Mouse (Mus musculus): ENCODE measurements around the gene Ttc7b. TPM values are rescaled to one million over a fixed set of nuclear protein-coding genes. Genes with fewer than 3 reads are reported as not detected.

Ttc7b gene
- polyA plus RNA-seq, 1 experiment from 2014 or later, result 3.5 TPM

DNA sequence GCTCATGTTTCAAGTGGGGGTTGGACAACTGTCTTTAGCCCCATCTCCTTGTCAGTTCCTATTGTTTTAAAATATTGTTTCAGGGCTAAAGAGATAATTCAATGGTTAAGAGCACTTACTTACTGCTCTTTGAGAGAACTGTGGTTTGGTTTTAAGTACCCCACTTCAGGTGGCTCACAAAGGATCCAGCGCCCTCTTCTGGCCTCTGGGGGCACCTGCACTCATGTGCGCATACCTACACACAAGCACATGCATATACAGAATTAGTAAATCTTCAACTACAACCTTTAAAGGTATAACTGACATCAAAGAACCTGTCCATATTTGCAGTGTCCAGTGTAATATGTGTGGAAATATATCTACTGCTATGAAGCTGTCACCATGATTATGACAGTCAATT lies 226.2 kb downstream of the Ttc7b start:
- H3K27me3 ChIP-seq (ENCODE audit: control insufficient read depth, insufficient read depth, low read length), result no peaks in the 10 kb centered on the region
- H3K4me1 ChIP-seq (ENCODE audit: control insufficient read depth, insufficient read depth, low read length), result peaks cover 24% of the 10 kb centered on the region
- no peak overlapping the region for H3K27ac ChIP-seq (ENCODE audit: low read length)
- ATAC-seq (ENCODE audit: insufficient read depth, low FRiP score), result no peak
- H3K36me3 ChIP-seq (ENCODE audit: control insufficient read depth, insufficient read depth, low read length), result no peaks in the 10 kb centered on the region
- no peak overlapping the region for H3K4me2 ChIP-seq (ENCODE audit: low read depth, low read length)
- WGBS, result 88% methylated on average over 2 of the region's 2 CpGs
- H3K9ac ChIP-seq (ENCODE audit: low read length), result no peak overlapping the region
- 0 out of 2 replicates have a peak, but pooled peaks cover 2% of the 10 kb centered on the region for H3K9me3 ChIP-seq (replicated peaks; ENCODE audit: control insufficient read depth, low read length)
- H3K4me3 ChIP-seq (replicated peaks; ENCODE audit: low read length), result no peak overlapping the region

DNA sequence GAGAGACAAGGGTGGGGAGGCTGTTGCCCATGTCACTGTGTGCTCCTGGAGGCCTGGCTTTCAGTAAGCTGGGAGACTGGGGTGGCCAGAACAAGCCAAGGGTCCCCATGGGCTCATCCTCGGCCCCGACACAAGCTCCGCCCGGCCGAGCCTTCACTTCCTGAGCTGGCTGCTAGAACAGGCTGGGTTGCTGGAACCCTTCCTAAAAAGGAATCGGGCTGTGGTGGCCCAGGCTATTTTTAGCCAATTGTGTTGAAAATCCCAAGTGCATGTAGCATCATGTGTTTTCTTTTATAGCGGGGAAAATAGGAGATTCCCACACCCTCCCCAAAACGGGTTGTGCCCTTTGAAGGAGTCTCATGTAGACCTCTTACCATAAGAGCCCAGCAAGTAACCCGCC lies 226.7 kb downstream of the Ttc7b start:
- Histone ChIP-seq H3K9ac (ENCODE audit: low read length) (no peak overlapping the region), H3K27ac (ENCODE audit: low read length) (no peak overlapping the region), H3K9me3 (replicated peaks; ENCODE audit: control insufficient read depth, low read length) (0 out of 2 replicates have a peak, but pooled peaks cover 2% of the 10 kb centered on the region), H3K4me2 (ENCODE audit: low read depth, low read length) (no peak overlapping the region), H3K27me3 (ENCODE audit: control insufficient read depth, insufficient read depth, low read length) (no peaks in the 10 kb centered on the region), H3K36me3 (ENCODE audit: control insufficient read depth, insufficient read depth, low read length) (no peaks in the 10 kb centered on the region), H3K4me1 (ENCODE audit: control insufficient read depth, insufficient read depth, low read length) (peaks cover 29% of the 10 kb centered on the region), H3K4me3 (replicated peaks; ENCODE audit: low read length) (no peak overlapping the region)
- ATAC-seq (ENCODE audit: insufficient read depth, low FRiP score), result no peak
- WGBS, result 62% methylated on average over 9 of the region's 9 CpGs

DNA sequence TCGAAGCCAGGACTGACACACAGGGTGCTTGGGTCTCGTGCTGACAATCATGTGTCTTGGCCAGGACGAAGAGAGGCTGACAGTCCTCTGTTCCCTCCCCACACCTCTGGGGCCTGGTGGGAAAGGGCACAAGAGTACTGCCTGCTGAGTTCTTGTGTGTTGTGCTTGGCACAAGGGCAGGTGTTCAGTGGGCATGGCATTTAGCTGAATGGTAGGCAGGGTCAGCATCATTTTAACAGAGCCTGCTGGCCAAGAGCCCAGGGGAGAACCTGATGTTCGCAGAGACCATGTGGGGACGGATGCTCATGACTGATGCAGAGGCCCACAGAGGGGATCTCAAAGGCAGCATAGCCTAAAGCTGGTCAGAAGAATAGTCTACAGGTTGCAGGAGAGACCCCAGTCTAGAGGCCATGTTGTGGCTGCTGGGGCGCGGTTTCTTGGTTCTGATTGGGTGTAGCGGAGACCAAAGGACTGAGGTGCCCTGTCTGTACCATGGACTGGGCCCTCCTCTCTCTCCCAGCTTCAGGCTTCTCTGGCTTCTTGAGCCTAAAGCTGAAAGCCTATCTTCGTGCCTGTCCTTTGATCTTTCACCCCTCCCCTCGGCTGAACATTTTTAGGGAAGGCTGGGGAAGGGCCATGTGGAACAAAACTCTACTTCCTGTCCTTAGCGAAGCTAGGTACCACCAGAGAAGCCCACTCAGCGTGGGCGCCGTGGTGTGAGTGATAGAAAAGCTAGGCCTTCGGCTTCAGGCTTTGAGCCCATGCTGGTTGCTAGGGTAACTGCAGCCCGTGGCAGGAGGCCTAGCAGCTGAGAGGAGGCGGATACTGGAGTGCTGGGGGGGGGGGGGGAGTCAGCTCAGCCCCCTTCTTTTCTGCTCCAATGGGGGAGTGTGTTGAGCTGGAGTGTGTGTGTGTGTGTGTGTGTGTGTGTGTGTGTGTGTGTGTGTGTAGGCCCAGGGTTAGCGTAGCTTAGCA lies 229.6 kb downstream of the Ttc7b start:
- WGBS, result 40% methylated on average over 18 of the region's 18 CpGs
- Histone ChIP-seq H3K9ac (ENCODE audit: low read length) (0 out of 2 replicates have a peak overlapping the region, but pooled peaks have one; percentile 19), H3K4me2 (ENCODE audit: low read depth, low read length) (no peak overlapping the region), H3K4me3 (replicated peaks; ENCODE audit: low read length) (no peak overlapping the region), H3K9me3 (replicated peaks; ENCODE audit: control insufficient read depth, low read length) (0 out of 2 replicates have a peak, but pooled peaks cover 5% of the 10 kb centered on the region), H3K36me3 (ENCODE audit: control insufficient read depth, insufficient read depth, low read length) (no peaks in the 10 kb centered on the region), H3K27ac (ENCODE audit: low read length) (peak overlapping the region; percentile 40), H3K27me3 (ENCODE audit: control insufficient read depth, insufficient read depth, low read length) (no peaks in the 10 kb centered on the region), H3K4me1 (ENCODE audit: control insufficient read depth, insufficient read depth, low read length) (peaks cover 38% of the 10 kb centered on the region)
- peak; percentile 56; the same call in 1 of the 2 replicates for ATAC-seq (ENCODE audit: insufficient read depth, low FRiP score)

DNA sequence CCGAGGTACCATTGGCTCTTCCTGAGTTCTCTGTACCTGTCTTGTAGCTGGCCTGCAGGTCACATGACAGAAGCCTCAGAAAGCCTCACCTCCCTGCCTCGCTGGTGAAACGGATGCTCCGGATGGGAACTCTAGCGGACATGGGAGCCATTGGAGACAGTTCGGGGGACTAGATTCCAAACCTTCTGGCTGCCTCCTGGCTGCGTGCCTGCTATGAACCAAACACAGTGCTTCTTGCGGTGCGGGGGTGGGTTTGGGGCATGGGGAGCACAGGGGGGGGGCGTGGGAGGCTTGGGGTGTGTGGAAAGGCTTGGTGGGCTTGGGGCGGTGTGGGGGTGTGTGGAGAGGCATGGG lies 230.5 kb downstream of the Ttc7b start:
- Histone ChIP-seq H3K4me2 (ENCODE audit: low read depth, low read length) (peak overlapping the region; percentile 33), H3K27ac (ENCODE audit: low read length) (peak overlapping the region; percentile 91), H3K27me3 (ENCODE audit: control insufficient read depth, insufficient read depth, low read length) (no peaks in the 10 kb centered on the region), H3K4me3 (replicated peaks; ENCODE audit: low read length) (no peak overlapping the region), H3K9me3 (replicated peaks; ENCODE audit: control insufficient read depth, low read length) (0 out of 2 replicates have a peak, but pooled peaks cover 5% of the 10 kb centered on the region), H3K4me1 (ENCODE audit: control insufficient read depth, insufficient read depth, low read length) (peaks cover 38% of the 10 kb centered on the region), H3K9ac (ENCODE audit: low read length) (peak overlapping the region; percentile 43; the same call in 1 of the 2 replicates), H3K36me3 (ENCODE audit: control insufficient read depth, insufficient read depth, low read length) (no peaks in the 10 kb centered on the region)
- 33% methylated on average over 11 of the region's 11 CpGs for WGBS
- no peak; the same call in 1 of the 2 replicates for ATAC-seq (ENCODE audit: insufficient read depth, low FRiP score)

DNA sequence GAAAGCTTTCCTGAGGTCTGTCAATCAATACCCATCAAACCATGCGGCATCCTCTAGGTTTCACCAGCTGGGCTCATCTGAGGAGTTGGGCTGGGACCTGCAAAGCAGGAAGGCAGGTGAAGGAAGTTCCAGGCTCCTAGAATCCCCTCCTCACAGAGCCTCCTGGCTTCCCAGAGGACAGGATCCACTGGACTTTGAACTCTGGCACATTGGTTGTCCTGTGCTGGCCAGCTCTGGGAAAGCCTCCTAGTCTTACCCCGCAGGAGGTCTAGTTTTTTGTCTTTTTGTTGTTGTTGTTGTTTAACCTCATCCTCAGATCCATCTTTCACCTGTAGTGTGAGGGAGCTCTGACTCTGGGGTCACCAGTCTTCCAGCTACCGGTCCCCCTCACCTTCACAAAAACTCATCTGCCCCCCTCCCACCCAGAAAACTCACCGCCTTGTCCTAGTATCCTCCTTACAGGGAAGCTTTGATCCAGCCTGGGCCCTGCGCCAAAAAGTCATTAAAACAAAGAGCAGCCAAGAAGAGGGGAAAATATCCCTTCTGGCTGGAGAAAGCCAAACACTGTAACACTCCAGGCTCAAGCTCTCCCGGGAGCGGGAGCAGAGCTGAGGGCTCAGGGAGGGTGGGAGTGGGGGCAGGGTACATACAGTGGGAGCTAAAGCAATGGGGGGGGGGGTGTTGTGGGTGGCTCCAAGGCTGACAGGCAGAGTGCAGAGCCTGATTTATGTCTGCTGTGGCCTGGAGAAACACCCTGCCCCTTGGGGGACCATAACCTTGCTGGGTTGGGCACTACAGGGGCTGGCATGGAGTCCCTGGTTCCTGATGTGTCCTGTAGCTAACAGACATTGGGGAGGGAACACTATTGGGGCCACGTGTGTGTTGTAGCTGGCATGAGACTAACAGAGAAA lies 231.1 kb downstream of the Ttc7b start:
- peak overlapping the region; percentile 33 for H3K4me2 ChIP-seq (ENCODE audit: low read depth, low read length)
- ATAC-seq (ENCODE audit: insufficient read depth, low FRiP score), result peak; percentile 80; the same call in 1 of the 2 replicates
- no peak overlapping the region for H3K4me3 ChIP-seq (replicated peaks; ENCODE audit: low read length)
- peak overlapping the region; percentile 91 for H3K27ac ChIP-seq (ENCODE audit: low read length)
- H3K27me3 ChIP-seq (ENCODE audit: control insufficient read depth, insufficient read depth, low read length), result no peaks in the 10 kb centered on the region
- WGBS, result 15% methylated on average over 8 of the region's 8 CpGs
- peak overlapping the region; percentile 43; the same call in 1 of the 2 replicates for H3K9ac ChIP-seq (ENCODE audit: low read length)
- H3K36me3 ChIP-seq (ENCODE audit: control insufficient read depth, insufficient read depth, low read length), result no peaks in the 10 kb centered on the region
- H3K9me3 ChIP-seq (replicated peaks; ENCODE audit: control insufficient read depth, low read length), result 0 out of 2 replicates have a peak, but pooled peaks cover 3% of the 10 kb centered on the region
- peaks cover 38% of the 10 kb centered on the region for H3K4me1 ChIP-seq (ENCODE audit: control insufficient read depth, insufficient read depth, low read length)

DNA sequence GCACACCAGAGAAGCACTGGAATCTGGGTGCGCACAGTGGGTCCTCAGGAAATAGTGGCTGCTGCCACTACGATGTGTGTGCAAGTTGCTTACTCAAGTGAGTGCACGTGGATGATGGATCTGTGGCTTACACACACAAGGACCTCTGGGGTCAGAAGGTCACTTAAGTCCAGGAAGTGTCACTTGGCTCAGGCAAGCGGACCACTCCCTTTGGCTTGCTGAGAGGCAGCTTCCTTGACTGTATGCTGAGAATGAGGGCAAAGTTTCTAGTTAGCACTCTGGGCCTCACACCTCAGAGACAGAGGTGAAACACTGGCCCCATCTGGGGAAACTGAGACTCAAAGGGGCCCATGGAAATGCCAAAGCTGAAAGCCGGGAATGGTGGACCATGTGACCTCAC lies 232.6 kb downstream of the Ttc7b start:
- Histone ChIP-seq H3K27ac (ENCODE audit: low read length) (no peak overlapping the region), H3K9me3 (replicated peaks; ENCODE audit: control insufficient read depth, low read length) (0 out of 2 replicates have a peak, but pooled peaks cover 3% of the 10 kb centered on the region), H3K4me3 (replicated peaks; ENCODE audit: low read length) (no peak overlapping the region), H3K27me3 (ENCODE audit: control insufficient read depth, insufficient read depth, low read length) (no peaks in the 10 kb centered on the region), H3K36me3 (ENCODE audit: control insufficient read depth, insufficient read depth, low read length) (no peaks in the 10 kb centered on the region), H3K4me1 (ENCODE audit: control insufficient read depth, insufficient read depth, low read length) (peaks cover 35% of the 10 kb centered on the region), H3K9ac (ENCODE audit: low read length) (no peak overlapping the region), H3K4me2 (ENCODE audit: low read depth, low read length) (no peak overlapping the region)
- no peak for ATAC-seq (ENCODE audit: insufficient read depth, low FRiP score)
- 71% methylated on average over 5 of the region's 5 CpGs for WGBS

DNA sequence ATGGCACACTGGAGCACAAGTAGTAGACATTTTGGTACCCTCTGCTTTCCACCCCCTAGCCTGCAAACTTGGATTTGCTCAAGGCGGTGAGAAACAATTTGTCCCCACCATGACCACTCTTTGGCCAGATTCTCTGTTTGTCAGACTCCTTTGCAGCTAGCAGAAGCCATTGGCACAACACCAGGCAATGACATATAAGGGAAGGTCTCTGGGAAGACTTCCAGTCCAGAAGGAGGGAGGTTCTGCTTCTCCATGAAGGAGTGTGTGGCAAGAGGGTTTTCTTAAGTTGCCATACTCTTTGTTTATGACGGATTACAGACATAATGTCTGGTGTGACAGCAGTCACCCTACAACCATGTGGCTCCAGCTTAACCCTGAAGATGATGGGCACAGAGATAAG lies 233.1 kb downstream of the Ttc7b start:
- peaks cover 40% of the 10 kb centered on the region for H3K4me1 ChIP-seq (ENCODE audit: control insufficient read depth, insufficient read depth, low read length)
- WGBS, result 90% methylated on average over 2 of the region's 2 CpGs
- no peak for ATAC-seq (ENCODE audit: insufficient read depth, low FRiP score)
- H3K9me3 ChIP-seq (replicated peaks; ENCODE audit: control insufficient read depth, low read length), result 0 out of 2 replicates have a peak, but pooled peaks cover 3% of the 10 kb centered on the region
- no peak overlapping the region for H3K27ac ChIP-seq (ENCODE audit: low read length)
- no peaks in the 10 kb centered on the region for H3K27me3 ChIP-seq (ENCODE audit: control insufficient read depth, insufficient read depth, low read length)
- H3K9ac ChIP-seq (ENCODE audit: low read length), result no peak overlapping the region
- H3K4me2 ChIP-seq (ENCODE audit: low read depth, low read length), result no peak overlapping the region
- no peak overlapping the region for H3K4me3 ChIP-seq (replicated peaks; ENCODE audit: low read length)
- H3K36me3 ChIP-seq (ENCODE audit: control insufficient read depth, insufficient read depth, low read length), result no peaks in the 10 kb centered on the region

DNA sequence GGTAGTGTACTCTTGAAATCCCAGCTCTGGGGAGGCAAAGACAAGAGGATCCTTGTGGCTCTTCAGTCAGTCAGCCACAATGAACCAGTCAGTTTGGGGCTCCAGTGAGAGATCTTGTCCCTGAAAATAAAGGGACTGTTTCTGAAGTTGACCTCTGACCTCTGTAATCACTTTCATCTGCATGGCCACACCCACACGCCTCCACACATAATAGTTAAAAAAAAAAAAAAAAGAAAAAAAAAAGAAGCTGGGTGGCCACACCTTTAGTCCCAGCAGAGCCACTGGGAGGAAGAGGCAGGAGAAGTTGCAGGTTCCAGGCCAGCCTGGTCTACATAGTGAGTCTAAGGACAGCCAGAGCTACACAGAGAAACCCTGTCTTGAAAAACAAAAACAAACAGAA lies 237.3 kb downstream of the Ttc7b start:
- Histone ChIP-seq H3K27me3 (ENCODE audit: control insufficient read depth, insufficient read depth, low read length) (no peaks in the 10 kb centered on the region), H3K9me3 (replicated peaks; ENCODE audit: control insufficient read depth, low read length) (0 out of 2 replicates have a peak, but pooled peaks cover 3% of the 10 kb centered on the region), H3K36me3 (ENCODE audit: control insufficient read depth, insufficient read depth, low read length) (no peaks in the 10 kb centered on the region), H3K4me3 (replicated peaks; ENCODE audit: low read length) (no peak overlapping the region), H3K27ac (ENCODE audit: low read length) (peak overlapping the region; percentile 92), H3K9ac (ENCODE audit: low read length) (peak overlapping the region; percentile 32; the same call in 1 of the 2 replicates), H3K4me1 (ENCODE audit: control insufficient read depth, insufficient read depth, low read length) (peaks cover 34% of the 10 kb centered on the region), H3K4me2 (ENCODE audit: low read depth, low read length) (no peak overlapping the region)
- 35% methylated on average over 1 of the region's 1 CpGs for WGBS
- ATAC-seq (ENCODE audit: insufficient read depth, low FRiP score), result no peak
